Mouse (Mus musculus): Measurements from ENCODE around the gene Magi3.

- no peak for TF ChIP-seq CTCF (conservative IDR thresholded peaks at IDR 0.05 in 1 of 2, IDR thresholded peaks at IDR 0.05 in 1 of 2; ENCODE audit: low read depth in 2 of 2, low read length in 2 of 2)
- TF ChIP-seq MAZ (IDR thresholded peaks at IDR 0.05; ENCODE audit: low read depth, low read length) = no peak
- no peak for TF ChIP-seq POLR2A (IDR thresholded peaks at IDR 0.05; ENCODE audit: low read depth, low read length)
- TF ChIP-seq ZC3H11A (IDR thresholded peaks at IDR 0.05; ENCODE audit: low read depth, low read length) = no peak
- TF ChIP-seq GABPA (IDR thresholded peaks at IDR 0.05; ENCODE audit: insufficient replicate concordance, low read depth, low read length) = no peak
Measured at GRCm38 (mm10) chr3:104026938-104027337, 193.2 kb downstream of the Magi3 start.
